Comparison of ENCODE assay signal across 13 mouse cellular contexts in the genomic region with DNA sequence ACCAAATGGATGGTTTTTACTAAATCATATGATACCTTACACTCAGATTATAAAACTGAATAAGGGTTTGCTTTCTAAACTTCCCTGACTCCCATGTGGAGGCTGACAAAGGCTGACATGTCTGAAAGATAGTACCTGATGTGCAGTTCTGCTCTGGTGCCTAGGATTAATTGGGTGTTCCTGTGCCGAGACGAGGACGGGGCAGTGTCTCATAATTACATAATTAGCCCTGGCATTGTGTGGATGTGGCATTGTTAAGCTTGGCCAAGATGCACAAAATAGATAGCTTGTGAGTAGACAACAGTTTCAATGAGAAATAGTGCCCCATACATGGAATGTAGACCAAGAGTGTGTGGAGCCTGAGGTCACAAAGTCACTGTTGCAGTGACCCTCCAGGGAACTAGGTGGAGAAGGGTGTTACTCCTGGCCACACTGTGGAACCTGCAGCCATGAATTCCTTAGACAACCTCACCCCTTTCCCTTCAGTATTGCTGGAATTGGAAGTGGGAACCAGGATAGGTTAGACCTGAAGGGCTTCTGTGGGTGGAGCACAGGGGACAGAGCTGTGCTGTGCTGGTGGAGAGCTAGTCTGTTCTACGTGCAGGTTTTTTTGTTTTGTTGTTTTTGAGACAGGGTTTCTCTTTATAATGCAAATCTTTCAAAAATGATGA.
"Had no signal": no experiment of that assay in that cellular context is flagged by ENCODE, and none has a peak within 500 bp of the region (broad histone marks: within the 10 kb centered on the region; RNA-seq: fewer than 3 reads in every experiment).

No protein-coding gene starts in this region.

- H3K36me3 ChIP-seq: midbrain, embryonic 15.5 days; neural tube, embryonic 12.5 days had no signal

- ATAC-seq: midbrain, embryonic 15.5 days had no signal

- H3K4me3 ChIP-seq: limb, embryonic 12.5 days; megakaryocyte, embryonic 14.5 days; midbrain, embryonic 15.5 days; neural tube, embryonic 12.5 days had no signal

- H3K27me3 ChIP-seq: limb, embryonic 12.5 days; megakaryocyte, embryonic 14.5 days; midbrain, embryonic 15.5 days; neural tube, embryonic 12.5 days had no signal

- H3K9me3 ChIP-seq: limb, embryonic 12.5 days; megakaryocyte, embryonic 14.5 days; midbrain, embryonic 15.5 days; neural tube, embryonic 12.5 days had no signal

- DNase-seq: kidney, adult 8-10 months; kidney, postnatal 10 days; layer of hippocampus, postnatal 36 days; lung, adult 2 months; lung, postnatal 14 days; thymus, postnatal 4 days had no signal

- H3K4me2 ChIP-seq: limb, embryonic 12.5 days; midbrain, embryonic 11.5 days; midbrain, embryonic 15.5 days; neural tube, embryonic 12.5 days had no signal

- H3K4me1 ChIP-seq: limb, embryonic 12.5 days; neural tube, embryonic 12.5 days had no signal

- H3K9ac ChIP-seq: limb, embryonic 12.5 days; midbrain, embryonic 15.5 days; neural tube, embryonic 12.5 days had no signal

- H3K27ac ChIP-seq: limb, embryonic 12.5 days; macrophage; midbrain, embryonic 15.5 days; neural tube, embryonic 12.5 days; stomach, postnatal 0 days had no signal
